Mouse (Mus musculus) limb, embryonic 13.5 days (tissue): ENCODE measurements around the gene Colgalt2. TPM values are rescaled to one million over a fixed set of nuclear protein-coding genes. Genes with fewer than 3 reads are reported as not detected.
"Not testable (repeated sequence)": the region's sequence is repeated elsewhere in the genome, so short reads cannot be mapped to it uniquely, and the experiment has no call there.

Source experiments
- ATAC-seq: fragments of 200-750 bp; cut with Nextera tagmentation; 2 replicates; pipeline ENCODE4 v1.8.0; 2017; ENCODE audit warnings: low read depth, moderate number of reproducible peaks, moderate TSS enrichment; ENCODE audit not compliant: low FRiP score
- H3K27ac ChIP-seq: fragments of 300-500 bp; sonication (generic); 2 replicates; pipeline ENCODE4 v1.5.1; 2015; ENCODE audit warnings: inconsistent platforms, mild to moderate bottlenecking, moderate library complexity
- H3K27me3 ChIP-seq: fragments of 300-500 bp; sonication (generic); 2 replicates; pipeline ENCODE4 v1.6.1; 2015; ENCODE audit warnings: mild to moderate bottlenecking, inconsistent platforms
- H3K36me3 ChIP-seq: fragments of 300-500 bp; sonication (generic); 2 replicates; pipeline ENCODE4 v1.6.1; 2015; ENCODE audit warnings: inconsistent platforms, mild to moderate bottlenecking, moderate library complexity
- H3K4me1 ChIP-seq: fragments of 300-500 bp; sonication (generic); 2 replicates; pipeline ENCODE4 v1.6.1; 2015; ENCODE audit warnings: inconsistent platforms
- H3K4me2 ChIP-seq: fragments of 300-500 bp; sonication (generic); replicated peaks from 2 replicates; pipeline ENCODE4 v1.6.1; 2015; ENCODE audit warnings: inconsistent platforms, mild to moderate bottlenecking, moderate library complexity
- H3K4me3 ChIP-seq: fragments of 300-500 bp; sonication (generic); 2 replicates; pipeline ENCODE4 v1.5.1; 2015; ENCODE audit warnings: moderate library complexity, mild to moderate bottlenecking, inconsistent platforms
- H3K9ac ChIP-seq: fragments of 300-500 bp; sonication (generic); 2 replicates; pipeline ENCODE4 v1.6.1; 2015; ENCODE audit warnings: mild to moderate bottlenecking, inconsistent platforms
- H3K9me3 ChIP-seq: fragments of 300-500 bp; sonication (generic); 2 replicates; pipeline ENCODE4 v1.6.1; 2016; ENCODE audit warnings: inconsistent platforms
- WGBS: fragments of 180-500 bp; shearing (Covaris S2); methylation state at CpG from one replicate; pipeline ENCODE4 v1.1.7; 2015; 5-methylcytosine and 5-hydroxymethylcytosine counted together
- polyA plus RNA-seq: library from polyadenylated mRNA; unstranded; fragments of >200 nt; fragmentation: Nextera tagmentation; extraction: Ambion mirVana; gene quantifications from 2 replicates; pipeline ENCODE4 v1.2.1, GENCODE M21; 2015

The Colgalt2 gene
- polyA plus RNA-seq, 1 experiment from 2014 or later = 7.2 TPM

- 80% methylated on average over 3 of the region's 3 CpGs for WGBS
- H3K9ac ChIP-seq = no peak overlapping the region
- no peak overlapping the region for H3K4me2 ChIP-seq
- peaks cover 13% of the 10 kb centered on the region for H3K4me1 ChIP-seq
- H3K36me3 ChIP-seq = no peaks in the 10 kb centered on the region
- H3K27me3 ChIP-seq = no peaks in the 10 kb centered on the region
- ATAC-seq = no peak
- no peaks in the 10 kb centered on the region for H3K9me3 ChIP-seq
- H3K4me3 ChIP-seq = no peak overlapping the region
- H3K27ac ChIP-seq = no peak overlapping the region
Measured at GRCm38 (mm10) chr1:152423052-152423451, 23.4 kb downstream of the Colgalt2 start.

DNA sequence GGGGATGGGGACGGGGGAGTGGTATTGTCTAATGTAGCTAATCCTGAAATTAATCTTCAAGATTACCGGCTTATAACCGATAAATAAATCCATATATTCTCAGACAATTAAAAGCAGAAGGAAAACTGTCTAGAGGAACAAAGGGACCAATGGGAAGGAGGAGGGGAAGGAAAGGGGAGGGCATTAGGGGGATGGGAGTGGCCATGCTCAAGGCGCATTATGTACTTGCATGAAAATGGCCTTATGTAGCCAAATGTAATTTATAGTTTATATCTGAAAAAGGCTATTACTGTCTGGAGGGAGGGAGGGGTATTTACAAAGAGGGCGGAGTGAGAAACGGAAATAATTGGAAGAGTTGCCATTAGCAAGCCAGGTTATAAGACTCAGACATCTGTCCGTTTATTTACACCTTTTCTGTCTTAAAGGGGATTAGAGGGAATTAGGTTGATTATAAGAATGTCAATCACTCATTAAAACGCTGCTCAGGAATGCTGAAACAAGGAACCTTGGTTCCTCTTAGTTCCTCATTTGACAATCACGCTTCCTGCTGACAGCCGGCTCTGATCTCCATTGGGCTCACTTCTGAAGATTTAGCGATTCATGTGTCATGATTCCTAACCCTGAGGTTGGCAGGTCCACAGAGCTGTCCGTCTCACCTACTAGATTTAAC is 28.4 kb downstream of the Colgalt2 start:
- peaks cover 7% of the 10 kb centered on the region for H3K4me1 ChIP-seq
- 49% methylated on average over 12 of the region's 12 CpGs for WGBS

GRCm38 (mm10) chr1:152429805-152430204 is 30.2 kb downstream of the Colgalt2 start:
- 0 out of 2 replicates have a peak, but pooled peaks cover 4% of the 10 kb centered on the region for H3K27me3 ChIP-seq
- peaks cover 5% of the 10 kb centered on the region; the same call in 1 of the 2 replicates for H3K4me1 ChIP-seq
- no peak overlapping the region for H3K4me3 ChIP-seq
- H3K36me3 ChIP-seq = no peaks in the 10 kb centered on the region
- WGBS = 86% methylated on average over 7 of the region's 7 CpGs
- H3K9ac ChIP-seq = no peak overlapping the region
- no peak for ATAC-seq
- no peak overlapping the region for H3K27ac ChIP-seq
- H3K4me2 ChIP-seq = no peak overlapping the region
- no peaks in the 10 kb centered on the region for H3K9me3 ChIP-seq

More for the DNA sequence above, 28.4 kb downstream of the Colgalt2 start:
- Histone ChIP-seq H3K9me3 (no peaks in the 10 kb centered on the region), H3K36me3 (no peaks in the 10 kb centered on the region), H3K27me3 (0 out of 2 replicates have a peak, but pooled peaks cover 4% of the 10 kb centered on the region), H3K4me3 (no peak overlapping the region), H3K27ac (no peak overlapping the region), H3K9ac (no peak overlapping the region), H3K4me2 (no peak overlapping the region)
- no peak for ATAC-seq

DNA sequence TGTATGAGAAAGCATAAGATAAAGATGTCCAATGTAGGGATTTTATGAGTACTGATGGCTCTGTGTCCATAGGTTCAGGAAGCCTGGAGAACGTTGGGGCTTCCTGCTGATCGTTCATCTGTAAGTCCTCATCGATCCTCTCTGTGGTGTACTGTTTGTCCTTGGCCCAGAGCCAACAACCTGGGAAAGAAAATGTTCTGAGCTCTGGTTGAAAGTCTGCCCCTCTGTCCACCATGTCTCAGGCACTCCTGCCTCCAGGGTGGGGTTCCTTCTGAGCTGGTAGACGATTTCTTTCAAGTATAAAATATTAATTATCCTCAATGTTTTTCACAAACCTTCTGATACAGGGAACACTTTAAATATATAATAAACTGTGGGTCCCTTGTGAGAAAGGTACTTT is 34.5 kb downstream of the Colgalt2 start:
- WGBS = 60% methylated on average over 4 of the region's 4 CpGs
- H3K4me3 ChIP-seq = no peak overlapping the region
- H3K4me1 ChIP-seq = peaks cover 4% of the 10 kb centered on the region; the same call in 1 of the 2 replicates
- H3K9me3 ChIP-seq = no peaks in the 10 kb centered on the region
- H3K36me3 ChIP-seq = no peaks in the 10 kb centered on the region
- no peak overlapping the region for H3K9ac ChIP-seq
- H3K27me3 ChIP-seq = no peaks in the 10 kb centered on the region
- H3K4me2 ChIP-seq = no peak overlapping the region
- H3K27ac ChIP-seq = no peak overlapping the region
- no peak for ATAC-seq

DNA sequence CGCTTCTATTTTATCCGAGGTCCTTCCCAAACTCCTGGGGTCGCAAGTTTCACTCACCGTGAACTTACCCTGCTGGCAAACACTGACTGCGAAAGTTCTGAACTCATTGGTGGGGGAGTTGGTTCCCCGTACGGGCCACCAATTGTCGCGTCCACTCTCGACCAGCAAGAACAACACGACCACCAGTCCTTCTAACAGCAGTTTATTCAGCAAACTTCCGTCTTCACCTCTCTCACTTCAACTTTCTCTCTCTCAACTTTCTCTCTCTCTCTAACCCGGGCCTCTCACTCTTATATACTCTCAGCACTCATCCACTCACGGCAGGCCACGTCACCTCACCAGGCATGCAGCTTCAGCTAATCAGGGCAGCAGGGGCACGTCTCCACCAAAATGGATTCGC is 37.9 kb downstream of the Colgalt2 start:
- H3K4me3 ChIP-seq, H3K27me3 ChIP-seq, H3K27ac ChIP-seq, H3K4me2 ChIP-seq, H3K9me3 ChIP-seq, H3K4me1 ChIP-seq, H3K9ac ChIP-seq, ATAC-seq, H3K36me3 ChIP-seq: not testable (repeated sequence)
- WGBS = 76% methylated on average over 17 of the region's 17 CpGs

DNA sequence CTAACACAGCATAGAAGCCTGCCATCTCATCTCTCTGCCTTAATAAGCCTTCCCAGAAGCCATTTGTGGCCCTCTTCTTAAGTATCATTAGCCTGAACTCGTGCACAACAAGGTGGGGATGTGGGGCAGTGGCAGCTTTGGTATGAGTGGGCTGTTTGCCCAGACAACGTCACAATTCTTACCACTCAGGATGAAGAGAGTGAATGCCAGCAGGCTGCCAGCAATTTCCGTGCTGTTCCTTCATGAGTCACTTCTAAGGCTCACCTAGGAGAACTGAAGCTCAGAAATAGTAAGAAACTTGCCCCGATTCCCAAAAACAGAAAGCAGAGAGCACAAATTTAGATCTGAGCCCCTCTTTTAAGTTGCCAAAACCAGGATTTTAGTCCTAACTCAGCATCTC is 39.8 kb downstream of the Colgalt2 start:
- no peak overlapping the region for H3K9ac ChIP-seq
- no peak overlapping the region for H3K4me3 ChIP-seq
- no peaks in the 10 kb centered on the region for H3K27me3 ChIP-seq
- no peaks in the 10 kb centered on the region for H3K36me3 ChIP-seq
- no peaks in the 10 kb centered on the region for H3K9me3 ChIP-seq
- no peak for ATAC-seq
- 65% methylated on average over 4 of the region's 4 CpGs for WGBS
- peaks cover 3% of the 10 kb centered on the region; the same call in 1 of the 2 replicates for H3K4me1 ChIP-seq
- H3K4me2 ChIP-seq = no peak overlapping the region
- no peak overlapping the region for H3K27ac ChIP-seq

- ATAC-seq = no peak
- Histone ChIP-seq H3K36me3 (no peaks in the 10 kb centered on the region), H3K4me3 (no peak overlapping the region), H3K27ac (no peak overlapping the region), H3K9ac (no peak overlapping the region), H3K4me2 (no peak overlapping the region), H3K27me3 (no peaks in the 10 kb centered on the region), H3K4me1 (no peaks in the 10 kb centered on the region), H3K9me3 (no peaks in the 10 kb centered on the region)
- 82% methylated on average over 10 of the region's 10 CpGs for WGBS
Measured at GRCm38 (mm10) chr1:152439874-152440273, 40.2 kb downstream of the Colgalt2 start.

- Histone ChIP-seq H3K4me2 (no peak overlapping the region), H3K9ac (no peak overlapping the region), H3K4me3 (no peak overlapping the region), H3K27ac (no peak overlapping the region), H3K4me1 (no peaks in the 10 kb centered on the region), H3K36me3 (no peaks in the 10 kb centered on the region), H3K27me3 (no peaks in the 10 kb centered on the region), H3K9me3 (no peaks in the 10 kb centered on the region)
- 89% methylated on average over 7 of the region's 7 CpGs for WGBS
- no peak for ATAC-seq
Measured at GRCm38 (mm10) chr1:152444630-152445029, 45.0 kb downstream of the Colgalt2 start.

DNA sequence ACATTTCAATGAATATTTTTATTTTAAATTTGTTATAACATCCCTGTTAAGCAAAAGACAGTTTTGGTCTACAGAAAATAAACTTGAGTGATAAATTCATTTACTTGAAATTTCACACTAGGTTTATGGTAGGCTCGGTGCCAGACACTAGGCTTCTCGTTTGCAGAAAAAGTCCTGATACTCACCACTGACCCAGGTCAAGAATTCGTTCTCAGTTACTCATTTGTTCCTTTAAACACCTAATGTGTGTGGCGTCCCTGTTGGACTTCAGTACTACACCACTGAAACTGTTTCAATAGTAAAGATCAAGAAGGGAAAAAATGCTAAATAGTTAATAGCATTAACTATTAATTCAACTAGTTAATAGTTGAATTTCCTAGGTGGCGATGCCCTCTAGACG is 46.3 kb downstream of the Colgalt2 start:
- H3K27ac ChIP-seq = no peak overlapping the region
- no peaks in the 10 kb centered on the region for H3K27me3 ChIP-seq
- H3K4me3 ChIP-seq = no peak overlapping the region
- 73% methylated on average over 6 of the region's 6 CpGs for WGBS
- ATAC-seq = no peak
- no peak overlapping the region for H3K9ac ChIP-seq
- no peaks in the 10 kb centered on the region for H3K4me1 ChIP-seq
- H3K9me3 ChIP-seq = no peaks in the 10 kb centered on the region
- H3K36me3 ChIP-seq = no peaks in the 10 kb centered on the region
- no peak overlapping the region for H3K4me2 ChIP-seq

GRCm38 (mm10) chr1:152454536-152454935 is 54.9 kb downstream of the Colgalt2 start:
- no peak overlapping the region for H3K9ac ChIP-seq
- H3K4me1 ChIP-seq = peaks cover 11% of the 10 kb centered on the region
- no peaks in the 10 kb centered on the region for H3K27me3 ChIP-seq
- H3K4me3 ChIP-seq = no peak overlapping the region
- H3K9me3 ChIP-seq = no peaks in the 10 kb centered on the region
- H3K36me3 ChIP-seq = no peaks in the 10 kb centered on the region
- 74% methylated on average over 5 of the region's 5 CpGs for WGBS
- ATAC-seq = no peak
- no peak overlapping the region for H3K27ac ChIP-seq
- no peak overlapping the region for H3K4me2 ChIP-seq

GRCm38 (mm10) chr1:152455275-152456243 is 55.9 kb downstream of the Colgalt2 start:
- Histone ChIP-seq H3K27me3 (no peaks in the 10 kb centered on the region), H3K36me3 (no peaks in the 10 kb centered on the region), H3K4me2 (no peak overlapping the region), H3K9me3 (no peaks in the 10 kb centered on the region), H3K9ac (no peak overlapping the region), H3K27ac (peak overlapping the region; percentile 39; the same call in 1 of the 2 replicates), H3K4me1 (peaks cover 11% of the 10 kb centered on the region), H3K4me3 (no peak overlapping the region)
- WGBS = 71% methylated on average over 10 of the region's 10 CpGs
- no peak for ATAC-seq

DNA sequence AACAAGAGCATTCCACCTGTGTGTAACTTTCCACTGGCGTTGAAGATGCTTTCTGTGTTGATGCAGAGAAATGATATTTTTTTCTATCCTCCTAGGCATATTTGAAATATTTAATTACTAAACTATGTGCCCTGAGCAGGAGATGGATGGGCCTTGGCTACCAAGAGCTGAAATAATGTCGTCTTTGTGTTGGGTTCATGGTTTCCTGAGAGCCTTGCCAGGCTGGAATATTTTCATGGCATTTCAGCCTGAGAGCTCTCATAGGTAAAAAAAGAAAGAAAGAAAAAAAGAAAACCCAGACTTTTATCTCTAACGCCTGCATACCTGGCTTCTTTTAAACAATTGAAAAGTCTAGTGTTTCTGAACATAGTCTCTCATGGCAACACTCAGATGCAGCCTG is 56.6 kb downstream of the Colgalt2 start:
- no peak for ATAC-seq
- H3K4me2 ChIP-seq = no peak overlapping the region
- no peaks in the 10 kb centered on the region for H3K36me3 ChIP-seq
- 77% methylated on average over 3 of the region's 3 CpGs for WGBS
- no peak overlapping the region for H3K4me3 ChIP-seq
- H3K27ac ChIP-seq = peak overlapping the region; percentile 39; the same call in 1 of the 2 replicates
- peaks cover 11% of the 10 kb centered on the region for H3K4me1 ChIP-seq
- H3K9me3 ChIP-seq = no peaks in the 10 kb centered on the region
- no peaks in the 10 kb centered on the region for H3K27me3 ChIP-seq
- H3K9ac ChIP-seq = no peak overlapping the region
